14 mouse cellular contexts compared by ENCODE assay signal in genomic region chr10:127043187-127043586, GRCm38 (mm10). TPM values are rescaled to one million over a fixed set of nuclear protein-coding genes. Genes with fewer than 3 reads are reported as not detected.
DNase-seq lines count a peak whose midpoint lies in the region; ATAC-seq lines count a peak whose summit lies in the region.
"Had no signal": no experiment of that assay in that cellular context is flagged by ENCODE, and none has a peak within 500 bp of the region (broad histone marks: within the 10 kb centered on the region; RNA-seq: fewer than 3 reads in every experiment).

No protein-coding gene starts in this region.

- no peak overlapping the region; the same call in 1 of the 2 replicates for H3K27ac ChIP-seq in heart, embryonic 10.5 days
- H3K27ac ChIP-seq in neural tube, embryonic 12.5 days: no peak overlapping the region
- H3K27ac ChIP-seq: heart, adult 2 months; hindbrain, embryonic 12.5 days; stomach, postnatal 0 days had no signal

- peak overlapping the region; percentile 98; the same call in 1 of the 2 replicates for H3K4me3 ChIP-seq in heart, embryonic 10.5 days
- no peak overlapping the region for H3K4me3 ChIP-seq in neural tube, embryonic 12.5 days

- H3K9ac ChIP-seq in neural tube, embryonic 12.5 days: no peak overlapping the region

- 95% methylated on average over 6 of the region's 6 CpGs for WGBS in heart, embryonic 10.5 days
- 90% methylated on average over 6 of the region's 6 CpGs for WGBS in neural tube, embryonic 12.5 days

- intact Hi-C loops in gastrocnemius, postnatal 14 days (cut with DNase I; ENCODE audit: low total_unique reads): no loop called here

- peaks cover 27% of the 10 kb centered on the region for H3K4me1 ChIP-seq in heart, embryonic 10.5 days
- peaks cover 12% of the 10 kb centered on the region for H3K4me1 ChIP-seq in neural tube, embryonic 12.5 days

- peak overlapping the region; percentile 99 for H3K4me2 ChIP-seq in neural tube, embryonic 12.5 days (replicated peaks)

- peaks cover 33% of the 10 kb centered on the region for H3K36me3 ChIP-seq in heart, embryonic 10.5 days
- H3K36me3 ChIP-seq in neural tube, embryonic 12.5 days: peaks cover 8% of the 10 kb centered on the region

- ATAC-seq in neural tube, embryonic 12.5 days (ENCODE audit: low FRiP score, low read depth): no peak
- ATAC-seq in megakaryocyte, adult 5-6 weeks (ENCODE audit: poor library complexity, severe bottlenecking): no peak

- DNase-seq in heart, embryonic 10.5 days (ENCODE audit: low spot score): no peak
- no peak for DNase-seq in heart, adult 8-10 months (ENCODE audit: low spot score)
- DNase-seq in neural tube, embryonic 10.5 days (ENCODE audit: extremely low spot score, low spot score): no peak
- DNase-seq in kidney, postnatal 4 days: peak; percentile 44 to 65
- DNase-seq in spleen, postnatal 14 days (ENCODE audit: low spot score in 2 of 2): no peak
- DNase-seq in gastrocnemius, postnatal 14 days: no peak
- DNase-seq: adrenal gland, postnatal 14 days; heart, adult 2 months had no signal

- H3K9me3 ChIP-seq in heart, embryonic 10.5 days: no peaks in the 10 kb centered on the region
- no peaks in the 10 kb centered on the region for H3K9me3 ChIP-seq in neural tube, embryonic 12.5 days
- H3K9me3 ChIP-seq: hindbrain, embryonic 12.5 days; megakaryocyte, embryonic 14.5 days had no signal

- peaks cover 44% of the 10 kb centered on the region for H3K27me3 ChIP-seq in heart, embryonic 10.5 days (ENCODE audit: insufficient read depth, poor library complexity, severe bottlenecking)
- H3K27me3 ChIP-seq in neural tube, embryonic 12.5 days (replicated peaks): peaks cover 18% of the 10 kb centered on the region

RNA-seq across cellular contexts. Expression of gene Eef1akmt3, which starts 1.9 kb away (rescaled TPM):
- polyA plus RNA-seq in heart, embryonic 10.5 days (2016; fragmentation: Nextera tagmentation; extraction: Ambion mirVana): 0.18 and 0.23 TPM in 2 replicates
- not detected for total RNA-seq in heart, adult 8-10 months (2022)
- 0.15 and 0.17 TPM in 2 replicates for polyA plus RNA-seq in neural tube, embryonic 12.5 days (2016; fragmentation: Nextera tagmentation; extraction: Ambion mirVana)
- total RNA-seq in megakaryocyte, adult 5-6 weeks (2015): not detected in 2 replicates
- 0.08 TPM in 1 of 2 replicates, not detected in the other for total RNA-seq in megakaryocyte, adult 5-6 weeks (2017)
- under 1 TPM; 0.27 to 0.43 TPM for total RNA-seq in gastrocnemius, postnatal 14 days (2021)
- total RNA-seq: heart, adult 2 months had no signal

RNA-seq across cellular contexts. Expression of gene Mettl1, which starts 2.0 kb away (rescaled TPM):
- 46.4 and 54.8 TPM in 2 replicates for polyA plus RNA-seq in heart, embryonic 10.5 days (2016; fragmentation: Nextera tagmentation; extraction: Ambion mirVana)
- total RNA-seq in heart, adult 8-10 months (2022): 1 to 10 TPM; 7.5 to 9.6 (median 9.2) TPM
- polyA plus RNA-seq in neural tube, embryonic 12.5 days (2016; fragmentation: Nextera tagmentation; extraction: Ambion mirVana): 31.5 and 32.5 TPM in 2 replicates
- total RNA-seq in megakaryocyte, adult 5-6 weeks (2015): 4.2 and 5.4 TPM in 2 replicates
- 3.5 and 8.9 TPM in 2 replicates for total RNA-seq in megakaryocyte, adult 5-6 weeks (2017)
- total RNA-seq in gastrocnemius, postnatal 14 days (2021): 10 to 100 TPM; 11.1 to 14.8 TPM

RNA-seq across cellular contexts. Expression of gene Cyp27b1, which starts 4.9 kb away (rescaled TPM):
- 0.09 TPM in 1 of 2 replicates, not detected in the other for polyA plus RNA-seq in heart, embryonic 10.5 days (2016; fragmentation: Nextera tagmentation; extraction: Ambion mirVana)
- total RNA-seq in heart, adult 8-10 months (2022): under 1 TPM in 1 of 4 experiments, not detected in 3; 0.19 TPM
- polyA plus RNA-seq in neural tube, embryonic 12.5 days (2016; fragmentation: Nextera tagmentation; extraction: Ambion mirVana): 0.13 and 0.25 TPM in 2 replicates
- not detected in 2 replicates for total RNA-seq in megakaryocyte, adult 5-6 weeks (2015)
- not detected in 2 replicates for total RNA-seq in megakaryocyte, adult 5-6 weeks (2017)
- total RNA-seq in gastrocnemius, postnatal 14 days (2021): under 1 TPM; 0.10 to 0.16 TPM
- polyA plus RNA-seq: hindbrain, embryonic 12.5 days; limb, embryonic 11.5 days had no signal

RNA-seq across cellular contexts. Expression of gene Tsfm, which starts 12.5 kb away (rescaled TPM):
- 114 TPM in 2 replicates for polyA plus RNA-seq in heart, embryonic 10.5 days (2016; fragmentation: Nextera tagmentation; extraction: Ambion mirVana)
- total RNA-seq in heart, adult 8-10 months (2022): 10 to 100 TPM; 50.9 to 67.0 (median 55.9) TPM
- polyA plus RNA-seq in neural tube, embryonic 12.5 days (2016; fragmentation: Nextera tagmentation; extraction: Ambion mirVana): 70.7 and 70.9 TPM in 2 replicates
- 17.4 and 25.7 TPM in 2 replicates for total RNA-seq in megakaryocyte, adult 5-6 weeks (2015)
- total RNA-seq in megakaryocyte, adult 5-6 weeks (2017): 17.1 and 21.0 TPM in 2 replicates
- total RNA-seq in gastrocnemius, postnatal 14 days (2021): 10 to 100 TPM; 24.8 to 27.9 TPM

RNA-seq across cellular contexts. Expression of gene March9, which starts 16.8 kb away (rescaled TPM):
- polyA plus RNA-seq in heart, embryonic 10.5 days (2016; fragmentation: Nextera tagmentation; extraction: Ambion mirVana): 0.15 and 0.24 TPM in 2 replicates
- 1 to 10 TPM; 2.4 to 4.1 (median 3.3) TPM for total RNA-seq in heart, adult 8-10 months (2022)
- 6.1 TPM in 2 replicates for polyA plus RNA-seq in neural tube, embryonic 12.5 days (2016; fragmentation: Nextera tagmentation; extraction: Ambion mirVana)
- 0.04 TPM in 1 of 2 replicates, not detected in the other for total RNA-seq in megakaryocyte, adult 5-6 weeks (2015)
- total RNA-seq in megakaryocyte, adult 5-6 weeks (2017): 0.22 and 0.37 TPM in 2 replicates
- total RNA-seq in gastrocnemius, postnatal 14 days (2021): 1 to 10 TPM in 1 of 2 experiments, under 1 TPM in 1; 0.82 to 1.2 TPM

Comparison
In these comparisons a context has a peak if more than half of its experiments do, and no peak if none do; other contexts are left out.
1. DNase-seq: peak in kidney, postnatal 4 days (2 of 2); none in heart, embryonic 10.5 days (single experiment), heart, adult 8-10 months (single experiment), neural tube, embryonic 10.5 days (single experiment), spleen, postnatal 14 days (0 of 2) and gastrocnemius, postnatal 14 days (single experiment).